12 mouse cellular contexts compared by ENCODE assay signal in the genomic region with DNA sequence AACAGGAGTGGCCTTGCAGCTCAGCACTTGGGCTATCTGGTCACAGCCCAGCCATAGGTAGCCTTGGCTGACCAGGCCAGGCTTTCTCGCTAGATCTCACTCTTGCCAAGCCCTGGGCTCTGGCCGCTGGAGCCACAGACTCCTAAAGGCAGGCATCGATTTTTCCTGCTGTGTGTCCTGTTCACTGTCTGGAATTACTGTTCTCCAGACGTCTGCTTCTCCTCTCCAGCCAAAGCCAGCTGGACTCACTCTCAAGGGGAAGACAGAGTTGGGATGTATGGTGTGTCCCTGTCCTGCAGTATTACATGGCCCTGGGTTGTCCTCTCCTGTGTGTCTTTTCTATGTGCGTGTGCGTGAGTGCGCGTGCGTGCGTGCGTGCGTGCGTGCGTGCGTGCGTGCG. TPM values are rescaled to one million over a fixed set of nuclear protein-coding genes. Genes with fewer than 3 reads are reported as not detected.
A peak's percentile ranks its signal among the peaks of the same experiment; 100 is the strongest.
DNase-seq lines count a peak whose midpoint lies in the region; ATAC-seq and TF ChIP-seq lines count a peak whose summit lies in the region.
"Had no signal": no experiment of that assay in that cellular context is flagged by ENCODE, and none has a peak within 500 bp of the region (broad histone marks: within the 10 kb centered on the region; RNA-seq: fewer than 3 reads in every experiment).

No protein-coding gene starts in this region.

- no peak for ATAC-seq in heart, embryonic 12.5 days (ENCODE audit: insufficient number of reproducible peaks, low FRiP score)
- ATAC-seq in forebrain, embryonic 14.5 days, result no peak
- ATAC-seq in midbrain, embryonic 11.5 days (ENCODE audit: low FRiP score), result peak; percentile 31

- in situ Hi-C loops in ES-E14 (cut with MboI; ENCODE audit: low sequenced_read_pairs in 2 of 2, unreplicated experiment in 2 of 2), result no loop called here

- no peak for DNase-seq in heart, postnatal 25 days (ENCODE audit: low spot score)
- DNase-seq in ES-E14 (ENCODE audit: low read depth, low spot score), result no peak
- no peak for DNase-seq in forebrain, embryonic 14.5 days (ENCODE audit: low spot score)
- DNase-seq in midbrain, embryonic 11.5 days (ENCODE audit: low spot score, missing footprints), result peak; percentile 89
- DNase-seq in layer of hippocampus, postnatal 36 days, result no peak
- DNase-seq in left cerebral cortex, adult 2 months (ENCODE audit: extremely low spot score in 1 of 2, low spot score in 2 of 2), result no peak
- DNase-seq in frontal cortex, postnatal 14 days (ENCODE audit: low spot score in 2 of 2), result no peak
- DNase-seq: heart, adult 18-20 months; right cerebral cortex, adult 18-20 months; thymus, adult 2 months had no signal

- H3K4me2 ChIP-seq in heart, embryonic 12.5 days, result peak overlapping the region; percentile 18; the same call in 1 of the 2 replicates
- H3K4me2 ChIP-seq in forebrain, embryonic 14.5 days (ENCODE audit: low read length), result no peak overlapping the region
- no peak overlapping the region for H3K4me2 ChIP-seq in midbrain, embryonic 11.5 days

- H3K4me1 ChIP-seq in heart, embryonic 12.5 days (replicated peaks), result peaks cover 21% of the 10 kb centered on the region
- peaks cover 25 to 27% of the 10 kb centered on the region in 2 experiments for H3K4me1 ChIP-seq in ES-E14 (ENCODE audit: control insufficient read depth in 2 of 2, insufficient read depth in 2 of 2, low read length in 2 of 2, poor library complexity in 1 of 2)
- H3K4me1 ChIP-seq in forebrain, embryonic 14.5 days (ENCODE audit: control insufficient read depth, insufficient read depth, low read length), result peaks cover 14% of the 10 kb centered on the region
- H3K4me1 ChIP-seq in midbrain, embryonic 11.5 days (ENCODE audit: control insufficient read depth, insufficient read depth, low read length), result peaks cover 29% of the 10 kb centered on the region

- TF ChIP-seq CTCF in left cerebral cortex, adult 2 months (IDR thresholded peaks at IDR 0.05), result no peak

- no peaks in the 10 kb centered on the region for H3K36me3 ChIP-seq in heart, embryonic 12.5 days
- no peaks in the 10 kb centered on the region for H3K36me3 ChIP-seq in ES-E14 (ENCODE audit: control insufficient read depth, insufficient read depth, low read length, poor library complexity, severe bottlenecking)
- no peaks in the 10 kb centered on the region for H3K36me3 ChIP-seq in forebrain, embryonic 14.5 days (ENCODE audit: control insufficient read depth, insufficient read depth, low read length)
- H3K36me3 ChIP-seq in midbrain, embryonic 11.5 days (ENCODE audit: control insufficient read depth, insufficient read depth, low read length), result no peaks in the 10 kb centered on the region

- H3K9ac ChIP-seq in heart, embryonic 12.5 days, result no peak overlapping the region
- H3K9ac ChIP-seq in ES-E14 (ENCODE audit: insufficient read depth, low read depth, low read length, poor library complexity, severe bottlenecking), result peak overlapping the region; percentile 8; the same call in 1 of the 2 replicates
- no peak overlapping the region for H3K9ac ChIP-seq in forebrain, embryonic 14.5 days (ENCODE audit: low read length)
- H3K9ac ChIP-seq in midbrain, embryonic 11.5 days (ENCODE audit: low read length), result 0 out of 2 replicates have a peak overlapping the region, but pooled peaks have one; percentile 16

- WGBS in heart, embryonic 12.5 days, result 80% methylated on average over 17 of the region's 17 CpGs
- 78% methylated on average over 17 of the region's 17 CpGs for WGBS in forebrain, embryonic 14.5 days
- WGBS in midbrain, embryonic 11.5 days, result 72% methylated on average over 17 of the region's 17 CpGs

- no peak overlapping the region for H3K27ac ChIP-seq in heart, embryonic 12.5 days (ENCODE audit: poor library complexity, severe bottlenecking)
- peak overlapping the region; percentile 57 for H3K27ac ChIP-seq in ES-E14 (ENCODE audit: insufficient read depth, low read depth, low read length, poor library complexity, severe bottlenecking)
- peak overlapping the region; percentile 23; the same call in 1 of the 2 replicates for H3K27ac ChIP-seq in forebrain, embryonic 14.5 days (ENCODE audit: low read depth, low read length)
- H3K27ac ChIP-seq in midbrain, embryonic 11.5 days (ENCODE audit: low read depth, low read length), result peak overlapping the region; percentile 60
- H3K27ac ChIP-seq in left cerebral cortex, adult 2 months, result no peak overlapping the region
- H3K27ac ChIP-seq: kidney, postnatal 0 days had no signal

- no peak overlapping the region for H3K4me3 ChIP-seq in heart, embryonic 12.5 days
- peak overlapping the region in 1 of 2 experiments; percentile 10; a peak in 1 of 4 replicates for H3K4me3 ChIP-seq in ES-E14 (ENCODE audit: insufficient read depth in 1 of 2, low read depth in 1 of 2, low read length in 2 of 2, poor library complexity in 1 of 2, severe bottlenecking in 1 of 2)
- no peak overlapping the region for H3K4me3 ChIP-seq in forebrain, embryonic 14.5 days (ENCODE audit: low read depth, low read length)
- no peak overlapping the region for H3K4me3 ChIP-seq in midbrain, embryonic 11.5 days (ENCODE audit: low read depth, low read length)
- H3K4me3 ChIP-seq in left cerebral cortex, adult 2 months, result no peak overlapping the region

- no peaks in the 10 kb centered on the region for H3K9me3 ChIP-seq in heart, embryonic 12.5 days (replicated peaks)
- H3K9me3 ChIP-seq in ES-E14 (ENCODE audit: control insufficient read depth, insufficient read depth, low read depth, low read length), result no peaks in the 10 kb centered on the region
- H3K9me3 ChIP-seq in forebrain, embryonic 14.5 days (replicated peaks; ENCODE audit: control insufficient read depth, low read length), result no peaks in the 10 kb centered on the region
- H3K9me3 ChIP-seq in midbrain, embryonic 11.5 days (ENCODE audit: control insufficient read depth, low read length), result no peaks in the 10 kb centered on the region

- intact Hi-C loops in heart, postnatal 25 days (cut with DNase I), result no loop called here
- intact Hi-C loops in left cerebral cortex, adult 2 months (cut with DNase I), result no loop called here

- H3K27me3 ChIP-seq in heart, embryonic 12.5 days (replicated peaks), result no peaks in the 10 kb centered on the region
- no peaks in the 10 kb centered on the region for H3K27me3 ChIP-seq in forebrain, embryonic 14.5 days (replicated peaks; ENCODE audit: control insufficient read depth, insufficient read depth, low read length)
- H3K27me3 ChIP-seq in midbrain, embryonic 11.5 days (ENCODE audit: control insufficient read depth, insufficient read depth, low read length), result 0 out of 2 replicates have a peak, but pooled peaks cover 2% of the 10 kb centered on the region

TF ChIP-seq in ES-E14, 5 proteins besides CTCF, POLR2A, EP300 and RAD21:
- TF ChIP-seq HCFC1 (IDR thresholded peaks at IDR 0.05; ENCODE audit: borderline replicate concordance, insufficient read depth, low read length), result no peak
- no peak for TF ChIP-seq ZC3H11A (IDR thresholded peaks at IDR 0.05; ENCODE audit: borderline replicate concordance, low read depth, low read length)
- TF ChIP-seq CHD2 (IDR thresholded peaks at IDR 0.05; ENCODE audit: low read depth, low read length), result no peak
- TF ChIP-seq ZNF384 (IDR thresholded peaks at IDR 0.05; ENCODE audit: low read depth, low read length), result no peak
- no peak for TF ChIP-seq MAFK (IDR thresholded peaks at IDR 0.05; ENCODE audit: insufficient read depth, low read depth, low read length)

RNA-seq across cellular contexts. Expression of a gene that starts 50.4 kb away (rescaled TPM):
- polyA plus RNA-seq in heart, embryonic 12.5 days (2016; fragmentation: Nextera tagmentation; extraction: Ambion mirVana), result 4.5 and 5.7 TPM in 2 replicates
- total RNA-seq in heart, postnatal 25 days (2021), result 1 to 10 TPM; 5.6 to 6.4 TPM
- 63.1 and 73.6 TPM in 2 replicates for total RNA-seq in ES-E14 (2012; rRNA removed)
- 89.5 and 96.5 TPM in 2 replicates for polyA plus RNA-seq in forebrain, embryonic 14.5 days (2014; fragmentation: Nextera tagmentation; extraction: Ambion mirVana)
- 18.4 and 19.8 TPM in 2 replicates for polyA plus RNA-seq in midbrain, embryonic 11.5 days (2014; fragmentation: Nextera tagmentation; extraction: Ambion mirVana)
- total RNA-seq in layer of hippocampus, postnatal 36 days (2021), result 100 to 1,000 TPM; 689 to 742 TPM
- 100 to 1,000 TPM; 653 to 683 TPM for total RNA-seq in left cerebral cortex, adult 2 months (2021)

Comparison
In these comparisons a context has a peak if more than half of its experiments do, and no peak if none do; other contexts are left out.
1. H3K27ac ChIP-seq: peak in ES-E14 (single experiment), forebrain, embryonic 14.5 days (single experiment) and midbrain, embryonic 11.5 days (single experiment); none in heart, embryonic 12.5 days (single experiment) and left cerebral cortex, adult 2 months (single experiment).
2. H3K9ac ChIP-seq: peak in ES-E14 (single experiment) and midbrain, embryonic 11.5 days (single experiment); none in heart, embryonic 12.5 days (single experiment) and forebrain, embryonic 14.5 days (single experiment).